Mouse (Mus musculus) neural tube, embryonic 14.5 days (tissue): Measurements from ENCODE around the gene Cdk14. TPM values are rescaled to one million over a fixed set of nuclear protein-coding genes. Genes with fewer than 3 reads are reported as not detected.
A peak's percentile ranks its signal among the peaks of the same experiment; 100 is the strongest.

Experiments
- ATAC-seq: fragments of 200-750 bp; cut with Nextera tagmentation; 2 replicates; pipeline ENCODE4 v1.8.0; 2017; ENCODE audit warnings: low read depth, mild to moderate bottlenecking, moderate TSS enrichment, moderate library complexity
- H3K27ac ChIP-seq: fragments of 300-500 bp; sonication (generic); 2 replicates; pipeline ENCODE4 v1.5.1; 2014; ENCODE audit warnings: low read depth, mild to moderate bottlenecking, control low read depth, low read length, moderate library complexity, mixed read lengths
- H3K27me3 ChIP-seq: fragments of 300-500 bp; sonication (generic); 2 replicates; pipeline ENCODE4 v1.6.1; 2014; ENCODE audit warnings: low read length; ENCODE audit not compliant: control insufficient read depth, insufficient read depth
- H3K36me3 ChIP-seq: fragments of 300-500 bp; sonication (generic); 2 replicates; pipeline ENCODE4 v1.6.1; 2014; ENCODE audit warnings: low read length, mixed read lengths; ENCODE audit not compliant: control insufficient read depth, insufficient read depth
- H3K4me1 ChIP-seq: fragments of 300-500 bp; sonication (generic); 2 replicates; pipeline ENCODE4 v1.6.1; 2014; ENCODE audit warnings: low read length; ENCODE audit not compliant: control insufficient read depth, insufficient read depth
- H3K4me2 ChIP-seq: fragments of 300-500 bp; sonication (generic); 2 replicates; pipeline ENCODE4 v1.6.1; 2014; ENCODE audit warnings: mild to moderate bottlenecking, low read depth, low read length, control low read depth
- H3K4me3 ChIP-seq: fragments of 300-500 bp; sonication (generic); 2 replicates; pipeline ENCODE4 v1.5.1; 2014; ENCODE audit warnings: low read depth, low read length, control low read depth, mixed read lengths
- H3K9ac ChIP-seq: fragments of 300-500 bp; sonication (generic); replicated peaks from 2 replicates; pipeline ENCODE4 v1.6.1; 2014; ENCODE audit warnings: low read depth, mild to moderate bottlenecking, control low read depth, low read length, mixed read lengths
- H3K9me3 ChIP-seq: fragments of 300-500 bp; sonication (generic); 2 replicates; pipeline ENCODE4 v1.6.1; 2016; ENCODE audit warnings: low read length; ENCODE audit not compliant: control insufficient read depth
- WGBS: fragments of 180-500 bp; shearing (Covaris S2); extraction: QIAGEN DNeasy Blood & Tissue Kit; methylation state at CpG from one replicate; pipeline ENCODE4 v1.1.7; 2014; 5-methylcytosine and 5-hydroxymethylcytosine counted together
- polyA plus RNA-seq: library from polyadenylated mRNA; unstranded; fragments of >200 nt; fragmentation: Nextera tagmentation; extraction: Ambion mirVana; gene quantifications from 2 replicates; pipeline ENCODE4 v1.2.1, GENCODE M21; 2014

Cdk14 gene
- polyA plus RNA-seq, 1 experiment from 2014 or later = 53.5 TPM

DNA sequence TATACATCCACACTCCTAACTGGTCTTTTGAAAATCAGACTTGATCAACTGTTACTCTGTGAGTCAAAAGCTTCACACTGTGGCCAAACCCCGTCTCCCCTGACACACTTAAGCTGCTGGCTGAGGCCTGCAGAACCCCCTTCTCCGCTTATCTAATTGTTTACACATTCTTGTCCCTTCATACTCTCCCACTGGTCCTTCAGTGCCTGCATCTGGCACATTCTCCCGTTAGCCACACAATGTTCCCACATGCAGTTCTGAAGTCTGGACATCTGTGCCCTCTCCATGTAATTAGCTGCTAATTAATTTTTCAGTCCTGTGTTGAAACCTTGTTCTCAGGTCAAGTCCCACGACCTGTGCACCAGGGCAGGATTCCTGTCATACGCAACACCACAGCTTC is 460.7 kb downstream of the Cdk14 start:
- H3K27ac ChIP-seq = no peak overlapping the region
- 43% methylated on average over 5 of the region's 5 CpGs for WGBS
- H3K4me1 ChIP-seq = no peaks in the 10 kb centered on the region
- H3K27me3 ChIP-seq = no peaks in the 10 kb centered on the region
- ATAC-seq = no peak
- no peaks in the 10 kb centered on the region for H3K9me3 ChIP-seq
- no peak overlapping the region for H3K4me2 ChIP-seq
- no peak overlapping the region for H3K9ac ChIP-seq
- no peaks in the 10 kb centered on the region for H3K36me3 ChIP-seq
- no peak overlapping the region for H3K4me3 ChIP-seq

DNA sequence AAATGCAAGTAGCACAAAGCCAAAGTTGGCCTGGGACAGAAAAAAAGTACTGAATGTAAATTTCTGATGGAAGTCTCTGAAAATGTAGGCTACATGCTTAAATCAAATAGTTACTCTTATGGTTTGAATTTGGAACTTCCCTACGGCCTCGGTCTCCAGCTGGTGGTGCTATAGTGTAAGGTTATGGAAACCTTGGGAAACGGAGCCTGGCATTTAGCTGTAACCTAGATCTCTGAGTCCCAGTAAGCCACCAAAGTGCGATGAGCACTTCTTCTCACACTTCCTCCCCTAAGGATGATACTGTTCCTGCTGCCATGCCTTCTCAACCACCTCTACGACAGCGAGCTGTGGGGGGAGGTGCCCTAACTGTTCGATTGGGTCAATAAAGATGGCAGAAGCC is 464.1 kb downstream of the Cdk14 start:
- no peak overlapping the region for H3K4me2 ChIP-seq
- H3K4me3 ChIP-seq = no peak overlapping the region
- H3K27me3 ChIP-seq = no peaks in the 10 kb centered on the region
- H3K27ac ChIP-seq = no peak overlapping the region
- H3K4me1 ChIP-seq = no peaks in the 10 kb centered on the region
- no peak for ATAC-seq
- H3K9ac ChIP-seq = no peak overlapping the region
- H3K9me3 ChIP-seq = no peaks in the 10 kb centered on the region
- H3K36me3 ChIP-seq = no peaks in the 10 kb centered on the region
- WGBS = 86% methylated on average over 7 of the region's 7 CpGs

DNA sequence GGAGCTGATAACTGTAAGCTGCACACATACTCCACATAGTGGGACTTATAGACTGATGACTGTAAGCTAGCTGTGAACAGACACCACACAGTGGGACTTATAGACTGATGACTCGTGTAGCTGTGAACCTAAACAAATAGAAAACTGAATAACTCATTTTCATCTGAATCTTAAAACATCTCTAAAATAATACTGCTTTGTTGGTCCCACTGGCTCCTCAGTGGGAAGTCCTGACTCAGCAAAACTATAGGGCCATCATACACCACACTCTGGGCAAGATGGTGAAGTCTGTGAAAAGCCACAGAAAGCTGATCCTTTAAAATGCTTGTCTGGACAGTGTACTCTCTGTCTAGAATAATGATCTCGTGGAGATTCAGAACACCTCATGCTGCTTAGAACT is 464.7 kb downstream of the Cdk14 start:
- no peak overlapping the region for H3K4me2 ChIP-seq
- no peaks in the 10 kb centered on the region for H3K27me3 ChIP-seq
- no peaks in the 10 kb centered on the region for H3K36me3 ChIP-seq
- no peak for ATAC-seq
- 77% methylated on average over 2 of the region's 2 CpGs for WGBS
- no peak overlapping the region for H3K9ac ChIP-seq
- no peaks in the 10 kb centered on the region for H3K4me1 ChIP-seq
- H3K9me3 ChIP-seq = no peaks in the 10 kb centered on the region
- no peak overlapping the region for H3K27ac ChIP-seq
- H3K4me3 ChIP-seq = no peak overlapping the region

DNA sequence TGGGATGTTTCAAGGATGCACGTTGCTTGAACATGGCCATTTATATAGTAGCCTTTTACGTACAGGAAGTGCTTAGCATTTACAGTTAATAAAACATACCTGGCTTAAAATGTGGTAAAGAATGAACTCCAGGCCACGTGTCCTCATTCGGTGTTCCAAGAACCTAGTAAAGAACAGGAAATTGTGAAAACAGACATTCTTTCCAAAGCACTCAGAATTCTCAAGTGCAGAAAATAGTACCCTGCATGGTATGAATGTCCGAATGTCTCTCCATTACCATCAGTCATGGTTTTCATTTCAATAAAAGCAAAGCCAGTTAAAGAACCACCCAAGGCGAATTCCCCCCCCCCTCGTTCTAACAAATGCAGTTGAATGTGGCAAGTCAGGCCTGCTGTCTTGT is 470.7 kb downstream of the Cdk14 start:
- no peaks in the 10 kb centered on the region for H3K36me3 ChIP-seq
- no peak overlapping the region for H3K9ac ChIP-seq
- no peak for ATAC-seq
- H3K4me3 ChIP-seq = no peak overlapping the region
- 81% methylated on average over 7 of the region's 7 CpGs for WGBS
- no peak overlapping the region for H3K4me2 ChIP-seq
- no peak overlapping the region for H3K27ac ChIP-seq
- no peaks in the 10 kb centered on the region for H3K9me3 ChIP-seq
- no peaks in the 10 kb centered on the region for H3K27me3 ChIP-seq
- H3K4me1 ChIP-seq = no peaks in the 10 kb centered on the region

DNA sequence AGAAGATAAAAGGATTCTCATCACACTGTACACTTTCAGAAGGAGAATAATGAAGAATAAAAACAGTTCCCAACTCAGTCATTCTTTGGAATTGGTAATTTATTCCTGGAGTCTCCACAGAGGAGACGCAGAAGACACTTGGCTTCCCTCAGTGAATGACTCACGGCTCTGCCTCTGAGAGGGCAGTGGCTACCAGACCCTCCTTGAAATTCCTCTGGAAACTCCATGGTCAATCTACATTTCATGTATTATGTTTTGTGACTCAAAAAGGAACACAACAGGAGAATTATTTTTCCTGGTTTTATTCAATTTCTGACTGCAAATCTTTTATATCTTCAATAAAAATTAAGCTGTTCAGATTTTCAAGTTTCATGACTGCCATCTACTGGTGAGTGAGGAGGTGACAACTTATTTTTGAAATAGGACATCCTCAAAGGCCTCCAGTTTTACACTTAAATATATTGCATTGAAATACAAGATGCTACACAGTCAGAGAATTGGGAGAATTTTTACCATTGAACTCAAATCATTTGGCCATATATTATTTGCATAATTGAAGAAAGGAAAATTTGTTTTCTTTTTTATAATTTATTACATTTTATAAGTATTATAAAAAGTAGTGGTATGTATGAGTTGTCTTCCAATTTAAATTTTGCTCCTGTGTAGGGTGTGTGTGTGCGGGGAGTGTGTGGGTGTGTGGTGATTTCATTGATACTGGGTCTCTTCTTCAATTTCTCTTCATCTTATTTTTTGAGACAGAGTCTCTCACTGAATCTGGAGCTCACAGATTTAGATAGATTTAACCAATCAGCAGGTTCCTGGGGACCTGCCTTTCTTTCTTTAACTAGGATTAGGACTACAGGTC is 471.8 kb downstream of the Cdk14 start:
- no peak overlapping the region for H3K4me2 ChIP-seq
- no peak overlapping the region for H3K27ac ChIP-seq
- H3K9ac ChIP-seq = no peak overlapping the region
- no peaks in the 10 kb centered on the region for H3K4me1 ChIP-seq
- H3K9me3 ChIP-seq = no peaks in the 10 kb centered on the region
- no peaks in the 10 kb centered on the region for H3K36me3 ChIP-seq
- ATAC-seq = peak; percentile 78
- WGBS = 47% methylated on average over 3 of the region's 3 CpGs
- H3K4me3 ChIP-seq = no peak overlapping the region
- H3K27me3 ChIP-seq = no peaks in the 10 kb centered on the region

GRCm38 (mm10) chr5:4935131-4935530 is 485.0 kb downstream of the Cdk14 start:
- Histone ChIP-seq H3K9me3 (no peaks in the 10 kb centered on the region), H3K9ac (no peak overlapping the region), H3K4me3 (no peak overlapping the region), H3K27ac (no peak overlapping the region), H3K4me2 (no peak overlapping the region), H3K36me3 (no peaks in the 10 kb centered on the region), H3K4me1 (no peaks in the 10 kb centered on the region), H3K27me3 (no peaks in the 10 kb centered on the region)
- 71% methylated on average over 1 of the region's 1 CpGs for WGBS
- no peak for ATAC-seq

- Histone ChIP-seq H3K36me3 (no peaks in the 10 kb centered on the region), H3K4me2 (no peak overlapping the region), H3K9ac (no peak overlapping the region), H3K9me3 (no peaks in the 10 kb centered on the region), H3K27ac (no peak overlapping the region), H3K27me3 (no peaks in the 10 kb centered on the region), H3K4me3 (no peak overlapping the region), H3K4me1 (no peaks in the 10 kb centered on the region)
- no peak for ATAC-seq
- 79% methylated on average over 6 of the region's 6 CpGs for WGBS
These were observed 485.6 kb downstream of the Cdk14 start for GRCm38 (mm10) chr5:4934491-4934890.

DNA sequence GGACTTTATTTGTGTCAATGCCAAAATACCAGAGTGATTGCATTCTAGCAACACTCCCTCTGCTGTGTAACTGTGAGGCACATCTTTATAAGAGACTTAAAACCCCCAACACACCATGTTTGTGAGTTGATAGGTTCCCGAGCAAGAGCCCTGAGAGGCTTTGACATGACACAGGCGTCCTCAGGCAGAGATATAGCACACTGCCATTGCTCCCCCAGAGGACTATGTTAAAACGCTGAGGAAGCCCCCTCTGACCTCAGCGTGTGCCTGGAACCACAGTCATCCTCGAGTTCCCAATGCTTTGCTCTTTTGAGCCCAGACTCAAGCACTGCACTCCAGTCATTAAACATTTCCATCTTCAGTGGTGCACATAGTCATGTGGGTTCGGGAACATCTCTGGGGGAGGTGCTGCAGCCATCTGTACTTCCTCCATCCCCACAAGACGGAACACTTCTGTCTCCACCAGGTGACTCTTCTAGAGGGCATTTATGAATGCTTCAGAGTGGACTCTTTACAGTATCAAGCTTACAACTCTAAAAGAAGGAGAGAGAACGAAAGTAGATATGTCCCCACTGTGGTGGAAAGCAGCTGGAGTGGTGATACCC is 488.5 kb downstream of the Cdk14 start:
- no peak overlapping the region for H3K27ac ChIP-seq
- no peak overlapping the region for H3K4me2 ChIP-seq
- WGBS = 85% methylated on average over 8 of the region's 8 CpGs
- no peaks in the 10 kb centered on the region for H3K36me3 ChIP-seq
- H3K9me3 ChIP-seq = no peaks in the 10 kb centered on the region
- H3K4me1 ChIP-seq = no peaks in the 10 kb centered on the region
- H3K4me3 ChIP-seq = no peak overlapping the region
- H3K27me3 ChIP-seq = no peaks in the 10 kb centered on the region
- no peak for ATAC-seq
- H3K9ac ChIP-seq = no peak overlapping the region

- no peak overlapping the region for H3K27ac ChIP-seq
- H3K36me3 ChIP-seq = no peaks in the 10 kb centered on the region
- no peak overlapping the region for H3K4me2 ChIP-seq
- no peaks in the 10 kb centered on the region for H3K4me1 ChIP-seq
- no peak overlapping the region for H3K9ac ChIP-seq
- 58% methylated on average over 3 of the region's 3 CpGs for WGBS
- H3K27me3 ChIP-seq = no peaks in the 10 kb centered on the region
- ATAC-seq = no peak
- H3K4me3 ChIP-seq = no peak overlapping the region
- no peaks in the 10 kb centered on the region for H3K9me3 ChIP-seq
These were observed 490.5 kb downstream of the Cdk14 start for GRCm38 (mm10) chr5:4929628-4930027.
